8 mouse cellular contexts compared by ENCODE assay signal in genomic region chr9:48479838-48480410, GRCm38 (mm10). TPM values are rescaled to one million over a fixed set of nuclear protein-coding genes. Genes with fewer than 3 reads are reported as not detected.
DNase-seq lines count a peak whose midpoint lies in the region; TF ChIP-seq lines count a peak whose summit lies in the region.

No protein-coding gene starts in this region.

- intact Hi-C loops in heart, adult 2 months (cut with DNase I): loop anchor here (1.0 to 10.0 kb wide), 3 partner anchors 15 to 507 kb away; partner anchors contain the start of genes Gm5617, Rbm7 and Usp28
- intact Hi-C loops in left cerebral cortex, postnatal 14 days (cut with DNase I): loop anchor here (2.0 kb wide), 1 partner anchor 15 kb away; the partner anchor contains the start of genes Gm5617 and Rbm7

- no peak for TF ChIP-seq EP300 in heart, adult 2 months (IDR thresholded peaks at IDR 0.05; ENCODE audit: insufficient read depth, low read depth, low read length)
- no peak for TF ChIP-seq EP300 in CH12.LX (IDR thresholded peaks at IDR 0.05; ENCODE audit: low read length)

- H3K36me3 ChIP-seq in heart, adult 2 months (ENCODE audit: control insufficient read depth, insufficient read depth, low read length): peaks cover 12% of the 10 kb centered on the region
- peaks cover 2 to 51% of the 10 kb centered on the region in 2 experiments for H3K36me3 ChIP-seq in CH12.LX (replicated peaks in 1 of 2; ENCODE audit: control insufficient read depth in 1 of 2, insufficient read depth in 1 of 2, low read length in 1 of 2)
- peaks cover 43% of the 10 kb centered on the region for H3K36me3 ChIP-seq in forebrain, embryonic 10.5 days (replicated peaks)
- peaks cover 5% of the 10 kb centered on the region for H3K36me3 ChIP-seq in small intestine, adult 2 months (ENCODE audit: control insufficient read depth, insufficient read depth, low read length)

- dilution Hi-C loops in CH12.LX (cut with MboI; ENCODE audit: extremely low pct_ligation_motif_present, extremely low pct_unique_long_range_greater_than_20kb, low sequenced_read_pairs): no loop called here

- DNase-seq in heart, adult 2 months: no peak
- no peak for DNase-seq in heart, postnatal 4 days
- DNase-seq in CH12.LX (ENCODE audit: extremely low read depth) (no peak), liver (peak; percentile 24)
- no peak for DNase-seq in forebrain, embryonic 10.5 days (ENCODE audit: extremely low spot score, low spot score)
- DNase-seq in left cerebral cortex, postnatal 14 days (ENCODE audit: low spot score in 2 of 2): no peak
- DNase-seq in ovary, adult 18-20 months (ENCODE audit: low spot score): no peak

- peak overlapping the region; percentile 90 for H3K9ac ChIP-seq in heart, adult 2 months (ENCODE audit: low read depth, low read length)
- H3K9ac ChIP-seq in CH12.LX (ENCODE audit: insufficient read depth, low read depth): peak overlapping the region; percentile 55

- no peak for TF ChIP-seq RAD21 in CH12.LX (IDR thresholded peaks at IDR 0.05; ENCODE audit: low read depth, low read length)

- in situ Hi-C loops in CH12.LX (cut with MboI; ENCODE audit: low pct_ligation_motif_present, low pct_unique_long_range_greater_than_20kb, low sequenced_read_pairs): no loop called here

- WGBS in heart, adult 2 months: 5% methylated on average over 25 of the region's 25 CpGs
- WGBS in forebrain, embryonic 10.5 days: 7% methylated on average over 25 of the region's 25 CpGs
- 6% methylated on average over 25 of the region's 25 CpGs for WGBS in small intestine, adult 2 months

- TF ChIP-seq CTCF in heart, adult 2 months (IDR thresholded peaks at IDR 0.05): no peak
- no peak for TF ChIP-seq CTCF in CH12.LX (conservative IDR thresholded peaks at IDR 0.05 in 1 of 2, IDR thresholded peaks at IDR 0.05 in 1 of 2; ENCODE audit: low read depth in 2 of 2, low read length in 2 of 2)
- no peak for TF ChIP-seq CTCF in small intestine, adult 2 months (IDR thresholded peaks at IDR 0.05; ENCODE audit: extremely low read depth, insufficient read length, insufficient replicate concordance, low read depth, low read length)

- H3K4me1 ChIP-seq in heart, adult 2 months (ENCODE audit: control insufficient read depth, insufficient read depth, low read length): peaks cover 1% of the 10 kb centered on the region
- peaks cover 16 to 52% of the 10 kb centered on the region in 2 experiments for H3K4me1 ChIP-seq in CH12.LX (ENCODE audit: control insufficient read depth in 1 of 2, insufficient read depth in 2 of 2)
- H3K4me1 ChIP-seq in forebrain, embryonic 10.5 days: peaks cover 16% of the 10 kb centered on the region
- no peaks in the 10 kb centered on the region for H3K4me1 ChIP-seq in small intestine, adult 2 months (ENCODE audit: control insufficient read depth, insufficient read depth, insufficient read length, low read length)

- no peak for TF ChIP-seq POLR2A in heart, adult 2 months (IDR thresholded peaks at IDR 0.05; ENCODE audit: insufficient read depth, low read depth, low read length)
- TF ChIP-seq POLR2A in CH12.LX (IDR thresholded peaks at IDR 0.05; ENCODE audit: low read depth, low read length): no peak
- no peak for TF ChIP-seq POLR2A in small intestine, adult 2 months (IDR thresholded peaks at IDR 0.05; ENCODE audit: low read depth, low read length)

- H3K4me2 ChIP-seq in CH12.LX (ENCODE audit: insufficient read depth, low read depth, poor library complexity, severe bottlenecking): peak overlapping the region; percentile 97; the same call in 1 of the 2 replicates

- H3K9me3 ChIP-seq in CH12.LX (replicated peaks; ENCODE audit: low read length): no peaks in the 10 kb centered on the region
- no peaks in the 10 kb centered on the region for H3K9me3 ChIP-seq in forebrain, embryonic 10.5 days

- peak overlapping the region; percentile 75 for H3K27ac ChIP-seq in heart, adult 2 months
- peak overlapping the region; percentile 60 for H3K27ac ChIP-seq in CH12.LX (ENCODE audit: insufficient read depth, low read depth)
- peak overlapping the region; percentile 91 for H3K27ac ChIP-seq in forebrain, embryonic 10.5 days
- peak overlapping the region; percentile 36; the same call in 1 of the 2 replicates for H3K27ac ChIP-seq in small intestine, adult 2 months (ENCODE audit: insufficient read depth, low read depth, low read length)

- 0 out of 2 replicates have a peak, but pooled peaks cover 2% of the 10 kb centered on the region for H3K79me2 ChIP-seq in heart, adult 2 months (replicated peaks; ENCODE audit: control insufficient read depth, insufficient read depth, low read length)
- peaks cover 29% of the 10 kb centered on the region for H3K79me2 ChIP-seq in CH12.LX (replicated peaks; ENCODE audit: control insufficient read depth, extremely low read depth, insufficient read depth, poor library complexity, severe bottlenecking)

- H3K4me3 ChIP-seq in heart, adult 2 months: peak overlapping the region; percentile 91
- peak overlapping the region; percentile 73 to 95 (median 84) for H3K4me3 ChIP-seq in CH12.LX (replicated peaks in 1 of 3; ENCODE audit: low read depth in 2 of 3, low read length in 2 of 3, poor library complexity in 1 of 3)
- peak overlapping the region; percentile 97 for H3K4me3 ChIP-seq in forebrain, embryonic 10.5 days
- peak overlapping the region; percentile 93 for H3K4me3 ChIP-seq in small intestine, adult 2 months (ENCODE audit: low read depth, low read length)

- H3K27me3 ChIP-seq in heart, adult 2 months (ENCODE audit: control insufficient read depth, insufficient read depth, low read length): no peaks in the 10 kb centered on the region; the same call in 1 of the 2 replicates
- no peaks in the 10 kb centered on the region for H3K27me3 ChIP-seq in CH12.LX (replicated peaks)
- H3K27me3 ChIP-seq in forebrain, embryonic 10.5 days (ENCODE audit: poor library complexity, severe bottlenecking): 0 out of 2 replicates have a peak, but pooled peaks cover 7% of the 10 kb centered on the region
- no peaks in the 10 kb centered on the region for H3K27me3 ChIP-seq in small intestine, adult 2 months (ENCODE audit: control insufficient read depth, insufficient read depth, low read length)

TF ChIP-seq in CH12.LX, 34 proteins besides CTCF, POLR2A, EP300 and RAD21:
- TF ChIP-seq ZKSCAN1 (IDR thresholded peaks at IDR 0.05; ENCODE audit: borderline replicate concordance, low read depth, low read length) (no peak), SIN3A (IDR thresholded peaks at IDR 0.05; ENCODE audit: low read length) (no peak), TBP (conservative IDR thresholded peaks at IDR 0.05; ENCODE audit: low read depth, low read length) (no peak), MEF2A (IDR thresholded peaks at IDR 0.05; ENCODE audit: borderline replicate concordance, low read depth, low read length) (no peak), ZNF384 (IDR thresholded peaks at IDR 0.05; ENCODE audit: low read depth, low read length) (no peak), MXI1 (IDR thresholded peaks at IDR 0.05; ENCODE audit: low read depth, low read length) (no peak), HCFC1 (IDR thresholded peaks at IDR 0.05; ENCODE audit: low read depth, low read length) (no peak), MYC (IDR thresholded peaks at IDR 0.05; ENCODE audit: low read depth, low read length) (no peak), JUND (conservative IDR thresholded peaks at IDR 0.05; ENCODE audit: low read depth, low read length) (no peak), CHD2 (IDR thresholded peaks at IDR 0.05; ENCODE audit: low read length) (no peak)

RNA-seq across cellular contexts. Expression of gene Rexo2, which starts 0.5 kb away (rescaled TPM):
- 10 to 100 TPM; 58.5 to 68.0 TPM for total RNA-seq in heart, adult 2 months (2021)
- polyA plus RNA-seq in heart, adult 2 months (2012; rRNA removed): 53.2 and 79.0 TPM in 2 replicates
- total RNA-seq in heart, postnatal 4 days (2021): 10 to 100 TPM; 60.3 to 62.1 TPM
- total RNA-seq in CH12.LX (2012; rRNA removed) (120 and 161 TPM in 2 replicates), CH12.LX (2014; rRNA removed) (108 and 112 TPM in 2 replicates)
- 253 and 296 TPM in 2 replicates for polyA plus RNA-seq in CH12.LX (2012; ENCODE audit: insufficient read length, low read depth)
- polyA plus RNA-seq in forebrain, embryonic 10.5 days (2016; fragmentation: Nextera tagmentation; extraction: Ambion mirVana): 127 and 129 TPM in 2 replicates
- 18.0 and 26.4 TPM in 2 replicates for polyA plus RNA-seq in small intestine, adult 2 months (2012; rRNA removed)
- total RNA-seq in left cerebral cortex, postnatal 14 days (2021): 100 to 1,000 TPM; 102 to 108 TPM

RNA-seq across cellular contexts. Expression of gene Rbm7, which starts 15.2 kb away (rescaled TPM):
- 10 to 100 TPM; 20.6 to 21.3 TPM for total RNA-seq in heart, adult 2 months (2021)
- polyA plus RNA-seq in heart, adult 2 months (2012; rRNA removed): 10.6 and 21.6 TPM in 2 replicates
- 10 to 100 TPM; 36.7 to 41.2 TPM for total RNA-seq in heart, postnatal 4 days (2021)
- total RNA-seq in CH12.LX (2012; rRNA removed) (73.4 and 80.6 TPM in 2 replicates), CH12.LX (2014; rRNA removed) (220 and 232 TPM in 2 replicates)
- 91.9 and 92.2 TPM in 2 replicates for polyA plus RNA-seq in CH12.LX (2012; ENCODE audit: insufficient read length, low read depth)
- polyA plus RNA-seq in forebrain, embryonic 10.5 days (2016; fragmentation: Nextera tagmentation; extraction: Ambion mirVana): 112 and 118 TPM in 2 replicates
- 10.0 and 10.4 TPM in 2 replicates for polyA plus RNA-seq in small intestine, adult 2 months (2012; rRNA removed)
- total RNA-seq in left cerebral cortex, postnatal 14 days (2021): 10 to 100 TPM; 32.1 to 35.9 TPM

RNA-seq across cellular contexts. Expression of gene Gm5617, which starts 15.3 kb away (rescaled TPM):
- 10 to 100 TPM; 34.4 to 39.1 TPM for total RNA-seq in heart, adult 2 months (2021)
- 31.2 and 62.1 TPM in 2 replicates for polyA plus RNA-seq in heart, adult 2 months (2012; rRNA removed)
- 10 to 100 TPM; 20.5 to 21.2 TPM for total RNA-seq in heart, postnatal 4 days (2021)
- 15.3 and 35.2 TPM in 2 replicates for total RNA-seq in CH12.LX (2012; rRNA removed)
- 16.5 and 20.4 TPM in 2 replicates for total RNA-seq in CH12.LX (2014; rRNA removed)
- 17.0 and 20.5 TPM in 2 replicates for polyA plus RNA-seq in CH12.LX (2012; ENCODE audit: insufficient read length, low read depth)
- polyA plus RNA-seq in forebrain, embryonic 10.5 days (2016; fragmentation: Nextera tagmentation; extraction: Ambion mirVana): 28.0 and 29.9 TPM in 2 replicates
- polyA plus RNA-seq in small intestine, adult 2 months (2012; rRNA removed): 38.3 and 68.0 TPM in 2 replicates
- 10 to 100 TPM in 1 of 2 experiments, 1 to 10 TPM in 1; 9.0 to 11.4 TPM for total RNA-seq in left cerebral cortex, postnatal 14 days (2021)

Comparison
In these comparisons a context has a peak if more than half of its experiments do, and no peak if none do; other contexts are left out.
1. H3K27ac ChIP-seq: peak in every context shown above with its lines; median percentile 91 in forebrain, embryonic 10.5 days; 75 in heart, adult 2 months; 60 in CH12.LX; 36 in small intestine, adult 2 months.